Mouse (Mus musculus): Measurements from ENCODE around the gene Nudc.

DNA sequence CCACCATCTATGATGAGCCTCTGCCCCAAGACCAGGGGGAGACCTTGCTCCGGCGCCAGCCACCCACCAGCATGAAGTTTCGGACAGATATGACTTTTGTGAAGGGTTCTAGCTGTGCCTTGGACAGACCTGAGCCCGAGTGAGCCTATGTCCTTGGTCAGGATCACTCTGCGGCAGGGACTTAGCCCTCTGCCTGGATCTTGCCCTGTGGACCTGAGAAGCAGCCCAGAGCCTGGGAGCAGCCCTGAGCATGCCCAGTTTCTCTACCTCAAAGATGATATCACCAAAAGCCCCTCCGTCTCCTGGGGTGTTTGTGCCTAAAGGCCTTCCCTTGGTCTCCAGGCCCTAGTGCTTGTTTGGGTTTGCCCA, 37.9 kb upstream of the Nudc start:
- TF ChIP-seq CTCF (IDR thresholded peaks at IDR 0.05; ENCODE audit: low read depth) (no peak), EP300 (IDR thresholded peaks at IDR 0.05; ENCODE audit: low read depth) (no peak)
